In the genomic region with DNA sequence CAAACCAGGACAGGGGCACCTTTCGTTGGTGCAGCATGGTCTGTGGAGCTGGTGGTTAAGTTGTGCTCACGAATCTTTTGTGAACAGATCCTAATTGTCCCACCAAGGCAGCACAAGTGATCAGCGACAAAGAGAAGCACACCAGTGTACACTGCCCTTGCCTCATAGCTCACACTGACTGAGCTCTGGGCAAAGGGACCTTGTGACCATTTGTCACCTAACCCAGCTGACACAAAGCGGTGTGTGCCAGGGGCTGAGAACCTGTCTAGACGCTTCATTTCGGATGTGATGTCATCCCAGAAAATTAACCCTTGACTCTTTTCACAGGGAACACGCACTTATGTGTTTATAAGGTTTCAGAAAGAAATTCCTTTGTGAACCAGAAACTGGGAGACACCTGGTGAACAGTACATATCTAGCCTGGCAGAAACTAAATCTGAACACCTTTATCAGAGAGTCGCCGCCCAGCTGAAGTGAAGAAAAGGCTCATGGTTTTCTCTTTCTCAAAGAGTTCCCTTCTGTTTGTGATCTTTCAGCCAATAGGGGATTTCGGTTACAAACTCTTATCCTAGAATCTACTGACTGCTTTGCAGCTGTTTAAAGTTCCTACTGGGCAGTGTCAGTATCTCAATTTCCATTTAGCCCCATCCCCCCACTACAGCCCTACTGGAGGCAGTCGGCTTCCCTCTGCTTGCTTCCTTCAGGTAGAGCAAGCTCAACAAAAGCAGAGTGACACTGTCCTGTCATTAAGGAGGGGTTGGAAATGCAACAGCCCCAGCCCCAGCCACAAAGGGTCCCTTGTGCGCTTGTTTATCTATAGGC, we compare ENCODE assay signal across 10 mouse cellular contexts.
DNase-seq lines count a peak whose midpoint lies in the region; ATAC-seq and TF ChIP-seq lines count a peak whose summit lies in the region.
"Had no signal": no experiment of that assay in that cellular context is flagged by ENCODE, and none has a peak within 500 bp of the region (broad histone marks: within the 10 kb centered on the region; RNA-seq: fewer than 3 reads in every experiment).

No protein-coding gene starts in this region.

- 39% methylated on average over 12 of the region's 12 CpGs for WGBS in kidney, embryonic 15.5 days
- 29% methylated on average over 12 of the region's 12 CpGs for WGBS in embryonic facial prominence, embryonic 12.5 days
- 46% methylated on average over 12 of the region's 12 CpGs for WGBS in hindbrain, embryonic 16.5 days

- H3K27me3 ChIP-seq in kidney, embryonic 15.5 days = no peaks in the 10 kb centered on the region
- no peaks in the 10 kb centered on the region for H3K27me3 ChIP-seq in embryonic facial prominence, embryonic 12.5 days
- no peaks in the 10 kb centered on the region for H3K27me3 ChIP-seq in hindbrain, embryonic 16.5 days (replicated peaks; ENCODE audit: control insufficient read depth, insufficient read depth, low read length)
- no peaks in the 10 kb centered on the region for H3K27me3 ChIP-seq in myocyte (ENCODE audit: control insufficient read depth, insufficient read depth, insufficient read length)

- ATAC-seq in kidney, embryonic 15.5 days (replicated peaks; ENCODE audit: low FRiP score) = peak; percentile 77
- ATAC-seq in embryonic facial prominence, embryonic 12.5 days (ENCODE audit: insufficient number of reproducible peaks, insufficient read depth, low FRiP score, low TSS enrichment) = no peak
- peak; percentile 52; the same call in 1 of the 2 replicates for ATAC-seq in hindbrain, embryonic 16.5 days
- no peak for ATAC-seq in inflammation-experienced regulatory T-cells, adult 6 months
- ATAC-seq in megakaryocyte progenitor cell, adult 5-6 weeks (replicated peaks; ENCODE audit: poor library complexity) = no peak
- ATAC-seq: lung, postnatal 0 days had no signal

- no peaks in the 10 kb centered on the region for H3K9me3 ChIP-seq in kidney, embryonic 15.5 days (replicated peaks)
- no peaks in the 10 kb centered on the region for H3K9me3 ChIP-seq in embryonic facial prominence, embryonic 12.5 days
- H3K9me3 ChIP-seq in hindbrain, embryonic 16.5 days (ENCODE audit: control insufficient read depth, low read length) = no peaks in the 10 kb centered on the region

- H3K27ac ChIP-seq in kidney, embryonic 15.5 days = no peak overlapping the region
- H3K27ac ChIP-seq in embryonic facial prominence, embryonic 12.5 days = no peak overlapping the region
- no peak overlapping the region for H3K27ac ChIP-seq in hindbrain, embryonic 16.5 days (ENCODE audit: low read depth, low read length)

- H3K79me2 ChIP-seq in myocyte (ENCODE audit: control insufficient read depth, insufficient read depth) = no peaks in the 10 kb centered on the region

- no peak overlapping the region for H3K4me3 ChIP-seq in kidney, embryonic 15.5 days (replicated peaks)
- 0 out of 2 replicates have a peak overlapping the region, but pooled peaks have one; percentile 2 for H3K4me3 ChIP-seq in embryonic facial prominence, embryonic 12.5 days
- H3K4me3 ChIP-seq in hindbrain, embryonic 16.5 days (ENCODE audit: low read length) = peak overlapping the region; percentile 11
- H3K4me3 ChIP-seq in myocyte = no peak overlapping the region

- H3ac ChIP-seq in myocyte (ENCODE audit: control insufficient read depth, insufficient read length) = no peak overlapping the region

- TF ChIP-seq POLR2A in myocyte (IDR thresholded peaks at IDR 0.05; ENCODE audit: insufficient read length, low read depth) = no peak

- H3K36me3 ChIP-seq in kidney, embryonic 15.5 days = no peaks in the 10 kb centered on the region
- H3K36me3 ChIP-seq in embryonic facial prominence, embryonic 12.5 days = no peaks in the 10 kb centered on the region
- no peaks in the 10 kb centered on the region for H3K36me3 ChIP-seq in hindbrain, embryonic 16.5 days (ENCODE audit: control insufficient read depth, insufficient read depth, low read length)
- H3K36me3 ChIP-seq in myocyte (ENCODE audit: control insufficient read depth, insufficient read depth) = no peaks in the 10 kb centered on the region

- no peak overlapping the region for H3K9ac ChIP-seq in kidney, embryonic 15.5 days
- no peak overlapping the region for H3K9ac ChIP-seq in embryonic facial prominence, embryonic 12.5 days
- H3K9ac ChIP-seq in hindbrain, embryonic 16.5 days (ENCODE audit: low read depth, low read length) = 0 out of 2 replicates have a peak overlapping the region, but pooled peaks have one; percentile 19

- no peak for DNase-seq in kidney, adult 8-10 months
- DNase-seq in B cell, adult 2 months = no peak
- DNase-seq: cerebellum, adult 8-10 months had no signal

- H3K4me2 ChIP-seq in kidney, embryonic 15.5 days = peak overlapping the region; percentile 46
- H3K4me2 ChIP-seq in embryonic facial prominence, embryonic 12.5 days (replicated peaks) = peak overlapping the region; percentile 40
- H3K4me2 ChIP-seq in hindbrain, embryonic 16.5 days (ENCODE audit: low read length) = peak overlapping the region; percentile 45
- peak overlapping the region; percentile 30 for H3K4me2 ChIP-seq in myocyte (ENCODE audit: low read depth)

- peaks cover 12% of the 10 kb centered on the region for H3K4me1 ChIP-seq in kidney, embryonic 15.5 days
- H3K4me1 ChIP-seq in embryonic facial prominence, embryonic 12.5 days = peaks cover 15% of the 10 kb centered on the region
- peaks cover 5% of the 10 kb centered on the region for H3K4me1 ChIP-seq in hindbrain, embryonic 16.5 days (ENCODE audit: control insufficient read depth, insufficient read depth, low read depth, low read length)

TF ChIP-seq in myocyte, 11 proteins besides CTCF, POLR2A, EP300 and RAD21:
- TF ChIP-seq POLR2AphosphoS2 (IDR thresholded peaks at IDR 0.05; ENCODE audit: insufficient read length, low read depth) (no peak), TCF12 (IDR thresholded peaks at IDR 0.05; ENCODE audit: insufficient read depth, poor library complexity, severe bottlenecking) (no peak), E2F4 (IDR thresholded peaks at IDR 0.05; ENCODE audit: insufficient read depth) (no peak), USF1 (IDR thresholded peaks at IDR 0.05; ENCODE audit: low read depth) (no peak), MAX (IDR thresholded peaks at IDR 0.05; ENCODE audit: low read depth) (no peak), SRF (IDR thresholded peaks at IDR 0.05; ENCODE audit: control insufficient read depth, insufficient read length, low read depth) (no peak), REST (IDR thresholded peaks at IDR 0.05; ENCODE audit: insufficient read depth, insufficient read length) (no peak), MYOG (IDR thresholded peaks at IDR 0.05; ENCODE audit: control insufficient read depth in 1 of 3, insufficient read depth in 1 of 3, insufficient read length in 2 of 3, low read depth in 2 of 3) (no peak), MYOD1 (IDR thresholded peaks at IDR 0.05; ENCODE audit: control insufficient read depth in 1 of 3, insufficient read length in 2 of 3, low read depth in 2 of 3) (no peak), CEBPB (IDR thresholded peaks at IDR 0.05; ENCODE audit: insufficient read depth, poor library complexity, severe bottlenecking) (no peak), TCF3 (IDR thresholded peaks at IDR 0.05; ENCODE audit: insufficient read length, low read depth) (no peak)

Comparison
In these comparisons a context has a peak if more than half of its experiments do, and no peak if none do; other contexts are left out.
1. ATAC-seq: peak in kidney, embryonic 15.5 days (single experiment) and hindbrain, embryonic 16.5 days (single experiment); none in embryonic facial prominence, embryonic 12.5 days (single experiment), inflammation-experienced regulatory T-cells, adult 6 months (single experiment) and megakaryocyte progenitor cell, adult 5-6 weeks (single experiment).
2. H3K4me3 ChIP-seq: peak in embryonic facial prominence, embryonic 12.5 days (single experiment) and hindbrain, embryonic 16.5 days (single experiment); none in kidney, embryonic 15.5 days (single experiment) and myocyte (single experiment).
3. Peak in every context shown above with its lines, with median percentiles within 50 percentile points of each other: H3K4me2 ChIP-seq.